ENCODE assay signal across 8 mouse cellular contexts in the genomic region with DNA sequence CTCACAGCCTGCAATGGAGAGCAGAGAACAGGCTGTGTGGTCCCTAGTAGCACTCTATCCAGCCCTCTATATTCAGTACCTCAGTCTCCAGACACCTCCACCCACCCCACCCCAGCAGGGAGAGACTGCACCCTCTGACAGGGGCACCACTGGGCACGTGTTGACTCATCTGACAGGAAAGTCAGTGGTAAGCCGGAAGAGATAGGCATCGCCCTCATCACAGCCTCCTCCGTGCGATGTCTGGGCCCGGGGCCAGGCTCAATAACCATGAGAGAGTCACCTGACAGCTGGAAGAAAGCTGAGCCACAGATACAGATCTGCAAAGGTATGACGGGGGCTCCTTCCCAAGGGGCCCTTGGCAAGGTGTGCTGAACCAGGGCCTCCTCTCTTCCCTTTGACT. TPM values are rescaled to one million over a fixed set of nuclear protein-coding genes. Genes with fewer than 3 reads are reported as not detected.
DNase-seq lines count a peak whose midpoint lies in the region; ATAC-seq lines count a peak whose summit lies in the region.

No protein-coding gene starts in this region.

- H3K27ac ChIP-seq in intestine, embryonic 16.5 days (ENCODE audit: low read length), result peak overlapping the region; percentile 53
- no peak overlapping the region for H3K27ac ChIP-seq in hindbrain, embryonic 16.5 days (ENCODE audit: low read depth, low read length)

- H3K36me3 ChIP-seq in intestine, embryonic 16.5 days (ENCODE audit: control insufficient read depth, insufficient read depth, low read length), result peaks cover 3% of the 10 kb centered on the region; the same call in 1 of the 2 replicates
- no peaks in the 10 kb centered on the region for H3K36me3 ChIP-seq in hindbrain, embryonic 16.5 days (ENCODE audit: control insufficient read depth, insufficient read depth, low read length)

- ATAC-seq in intestine, embryonic 16.5 days, result peak; percentile 45
- ATAC-seq in hindbrain, embryonic 16.5 days, result no peak

- DNase-seq in right cerebral cortex, postnatal 25 days, result peak; percentile 11
- DNase-seq in right cerebral cortex, postnatal 36 days (ENCODE audit: low spot score in 2 of 2), result no peak
- DNase-seq in lung, postnatal 4 days, result peak; percentile 70 to 85
- DNase-seq in urinary bladder, postnatal 36 days (ENCODE audit: low spot score in 2 of 2), result peak; percentile 45 to 60
- DNase-seq in adrenal gland, postnatal 25 days, result no peak
- no peak for DNase-seq in adrenal gland, postnatal 36 days

- 44% methylated on average over 7 of the region's 7 CpGs for WGBS in intestine, embryonic 16.5 days
- 66% methylated on average over 7 of the region's 7 CpGs for WGBS in hindbrain, embryonic 16.5 days

- peaks cover 18% of the 10 kb centered on the region for H3K4me1 ChIP-seq in intestine, embryonic 16.5 days (ENCODE audit: control insufficient read depth, insufficient read depth, low read length)
- peaks cover 7% of the 10 kb centered on the region; the same call in 1 of the 2 replicates for H3K4me1 ChIP-seq in hindbrain, embryonic 16.5 days (ENCODE audit: control insufficient read depth, insufficient read depth, low read depth, low read length)

- no peaks in the 10 kb centered on the region for H3K9me3 ChIP-seq in intestine, embryonic 16.5 days (ENCODE audit: control insufficient read depth, low read length)
- no peaks in the 10 kb centered on the region for H3K9me3 ChIP-seq in hindbrain, embryonic 16.5 days (ENCODE audit: control insufficient read depth, low read length)

- no peak overlapping the region for H3K9ac ChIP-seq in intestine, embryonic 16.5 days (ENCODE audit: low read depth, low read length)
- H3K9ac ChIP-seq in hindbrain, embryonic 16.5 days (ENCODE audit: low read depth, low read length), result no peak overlapping the region

- H3K4me2 ChIP-seq in intestine, embryonic 16.5 days (ENCODE audit: low read depth, low read length), result no peak overlapping the region
- H3K4me2 ChIP-seq in hindbrain, embryonic 16.5 days (ENCODE audit: low read length), result no peak overlapping the region

- H3K4me3 ChIP-seq in intestine, embryonic 16.5 days (ENCODE audit: low read length), result no peak overlapping the region
- no peak overlapping the region for H3K4me3 ChIP-seq in hindbrain, embryonic 16.5 days (ENCODE audit: low read length)

- H3K27me3 ChIP-seq in intestine, embryonic 16.5 days (replicated peaks; ENCODE audit: control insufficient read depth, insufficient read depth, low read length), result no peaks in the 10 kb centered on the region
- H3K27me3 ChIP-seq in hindbrain, embryonic 16.5 days (replicated peaks; ENCODE audit: control insufficient read depth, insufficient read depth, low read length), result no peaks in the 10 kb centered on the region

RNA-seq across cellular contexts. Expression of a gene that starts 40.8 kb away (rescaled TPM):
- 3.0 and 3.4 TPM in 2 replicates for polyA plus RNA-seq in intestine, embryonic 16.5 days (2015; fragmentation: Nextera tagmentation; extraction: Ambion mirVana)
- 4.9 and 5.2 TPM in 2 replicates for total RNA-seq in adrenal gland, postnatal 25 days (2021)
- polyA plus RNA-seq in hindbrain, embryonic 16.5 days (2015; fragmentation: Nextera tagmentation; extraction: Ambion mirVana), result 1.1 and 1.2 TPM in 2 replicates
- 10 to 100 TPM in 1 of 2 experiments, 1 to 10 TPM in 1; 7.4 to 12.9 TPM for total RNA-seq in adrenal gland, postnatal 36 days (2021)

RNA-seq across cellular contexts. Expression of a gene that starts 41.0 kb away (rescaled TPM):
- 2.3 and 2.6 TPM in 2 replicates for polyA plus RNA-seq in intestine, embryonic 16.5 days (2015; fragmentation: Nextera tagmentation; extraction: Ambion mirVana)
- total RNA-seq in adrenal gland, postnatal 25 days (2021), result 9.0 and 10.1 TPM in 2 replicates
- polyA plus RNA-seq in hindbrain, embryonic 16.5 days (2015; fragmentation: Nextera tagmentation; extraction: Ambion mirVana), result 1.2 and 1.4 TPM in 2 replicates
- total RNA-seq in adrenal gland, postnatal 36 days (2021), result 1 to 10 TPM; 7.8 to 8.5 TPM

Comparison
In these comparisons a context has a peak if more than half of its experiments do, and no peak if none do; other contexts are left out.
1. DNase-seq: peak in right cerebral cortex, postnatal 25 days (single experiment), lung, postnatal 4 days (2 of 2) and urinary bladder, postnatal 36 days (2 of 2); none in right cerebral cortex, postnatal 36 days (0 of 2), adrenal gland, postnatal 25 days (single experiment) and adrenal gland, postnatal 36 days (0 of 2).